Mouse (Mus musculus): ENCODE measurements around the gene Alkbh7. TPM values are rescaled to one million over a fixed set of nuclear protein-coding genes. Genes with fewer than 3 reads are reported as not detected.

Gene Alkbh7
- polyA plus RNA-seq, 1 experiment from 2014 or later: 57.4 TPM

GRCm38 (mm10) chr17:56969321-56969720 lies 27.8 kb upstream of the Alkbh7 start:
- Histone ChIP-seq H3K36me3 (ENCODE audit: insufficient read depth, low read length) (no peaks in the 10 kb centered on the region), H3K27me3 (ENCODE audit: insufficient read depth, low read length) (0 out of 2 replicates have a peak, but pooled peaks cover 3% of the 10 kb centered on the region), H3K4me1 (ENCODE audit: insufficient read depth, low read length) (no peaks in the 10 kb centered on the region), H3K9me3 (ENCODE audit: low read length) (no peaks in the 10 kb centered on the region), H3K4me2 (replicated peaks; ENCODE audit: low read depth, low read length) (no peak overlapping the region), H3K4me3 (ENCODE audit: low read length) (no peak overlapping the region), H3K9ac (replicated peaks; ENCODE audit: low read length) (no peak overlapping the region), H3K27ac (ENCODE audit: low read length) (no peak overlapping the region)
- ATAC-seq (ENCODE audit: low FRiP score, low TSS enrichment): no peak
- WGBS: 57% methylated on average over 3 of the region's 3 CpGs

GRCm38 (mm10) chr17:56970081-56970480 lies 27.1 kb upstream of the Alkbh7 start:
- no peaks in the 10 kb centered on the region for H3K36me3 ChIP-seq (ENCODE audit: insufficient read depth, low read length)

GRCm38 (mm10) chr17:56973956-56974707 lies 23.0 kb upstream of the Alkbh7 start:
- H3K9me3 ChIP-seq (ENCODE audit: low read length): no peaks in the 10 kb centered on the region
- no peak overlapping the region for H3K4me3 ChIP-seq (ENCODE audit: low read length)
- H3K4me1 ChIP-seq (ENCODE audit: insufficient read depth, low read length): no peaks in the 10 kb centered on the region
- no peak overlapping the region for H3K9ac ChIP-seq (replicated peaks; ENCODE audit: low read length)
- no peak overlapping the region for H3K4me2 ChIP-seq (replicated peaks; ENCODE audit: low read depth, low read length)
- 0 out of 2 replicates have a peak, but pooled peaks cover 3% of the 10 kb centered on the region for H3K27me3 ChIP-seq (ENCODE audit: insufficient read depth, low read length)
- ATAC-seq (ENCODE audit: low FRiP score, low TSS enrichment): no peak
- H3K36me3 ChIP-seq (ENCODE audit: insufficient read depth, low read length): no peaks in the 10 kb centered on the region
- WGBS: 68% methylated on average over 13 of the region's 14 CpGs
- no peak overlapping the region for H3K27ac ChIP-seq (ENCODE audit: low read length)

More at GRCm38 (mm10) chr17:56970081-56970480, 27.1 kb upstream of the Alkbh7 start:
- Histone ChIP-seq H3K9ac (replicated peaks; ENCODE audit: low read length) (no peak overlapping the region), H3K4me1 (ENCODE audit: insufficient read depth, low read length) (no peaks in the 10 kb centered on the region), H3K4me3 (ENCODE audit: low read length) (no peak overlapping the region), H3K27me3 (ENCODE audit: insufficient read depth, low read length) (0 out of 2 replicates have a peak, but pooled peaks cover 3% of the 10 kb centered on the region), H3K9me3 (ENCODE audit: low read length) (no peaks in the 10 kb centered on the region), H3K4me2 (replicated peaks; ENCODE audit: low read depth, low read length) (no peak overlapping the region), H3K27ac (ENCODE audit: low read length) (no peak overlapping the region)
- WGBS: 70% methylated on average over 5 of the region's 5 CpGs
- ATAC-seq (ENCODE audit: low FRiP score, low TSS enrichment): no peak

GRCm38 (mm10) chr17:56974708-56975240 lies 22.4 kb upstream of the Alkbh7 start:
- Histone ChIP-seq H3K27ac (ENCODE audit: low read length) (no peak overlapping the region), H3K4me1 (ENCODE audit: insufficient read depth, low read length) (no peaks in the 10 kb centered on the region), H3K4me2 (replicated peaks; ENCODE audit: low read depth, low read length) (no peak overlapping the region), H3K9me3 (ENCODE audit: low read length) (no peaks in the 10 kb centered on the region), H3K4me3 (ENCODE audit: low read length) (no peak overlapping the region), H3K9ac (replicated peaks; ENCODE audit: low read length) (no peak overlapping the region), H3K27me3 (ENCODE audit: insufficient read depth, low read length) (0 out of 2 replicates have a peak, but pooled peaks cover 3% of the 10 kb centered on the region), H3K36me3 (ENCODE audit: insufficient read depth, low read length) (no peaks in the 10 kb centered on the region)
- 75% methylated on average over 5 of the region's 5 CpGs for WGBS
- ATAC-seq (ENCODE audit: low FRiP score, low TSS enrichment): no peak

GRCm38 (mm10) chr17:56975391-56975790 lies 21.7 kb upstream of the Alkbh7 start:
- Histone ChIP-seq H3K36me3 (ENCODE audit: insufficient read depth, low read length) (no peaks in the 10 kb centered on the region), H3K9ac (replicated peaks; ENCODE audit: low read length) (no peak overlapping the region), H3K4me2 (replicated peaks; ENCODE audit: low read depth, low read length) (no peak overlapping the region), H3K4me1 (ENCODE audit: insufficient read depth, low read length) (no peaks in the 10 kb centered on the region), H3K4me3 (ENCODE audit: low read length) (no peak overlapping the region), H3K27ac (ENCODE audit: low read length) (no peak overlapping the region), H3K9me3 (ENCODE audit: low read length) (no peaks in the 10 kb centered on the region), H3K27me3 (ENCODE audit: insufficient read depth, low read length) (no peaks in the 10 kb centered on the region)
- no peak for ATAC-seq (ENCODE audit: low FRiP score, low TSS enrichment)
- 73% methylated on average over 3 of the region's 3 CpGs for WGBS

- 79% methylated on average over 8 of the region's 8 CpGs for WGBS
- no peak for ATAC-seq (ENCODE audit: low FRiP score, low TSS enrichment)
- no peak overlapping the region for H3K4me3 ChIP-seq (ENCODE audit: low read length)
- H3K4me2 ChIP-seq (replicated peaks; ENCODE audit: low read depth, low read length): no peak overlapping the region
- no peaks in the 10 kb centered on the region for H3K4me1 ChIP-seq (ENCODE audit: insufficient read depth, low read length)
- H3K9me3 ChIP-seq (ENCODE audit: low read length): no peaks in the 10 kb centered on the region
- no peak overlapping the region for H3K9ac ChIP-seq (replicated peaks; ENCODE audit: low read length)
- no peaks in the 10 kb centered on the region for H3K27me3 ChIP-seq (ENCODE audit: insufficient read depth, low read length)
- H3K36me3 ChIP-seq (ENCODE audit: insufficient read depth, low read length): no peaks in the 10 kb centered on the region
- no peak overlapping the region for H3K27ac ChIP-seq (ENCODE audit: low read length)
Measured at GRCm38 (mm10) chr17:56976531-56977390, 20.4 kb upstream of the Alkbh7 start.

- Histone ChIP-seq H3K27me3 (ENCODE audit: insufficient read depth, low read length) (no peaks in the 10 kb centered on the region), H3K36me3 (ENCODE audit: insufficient read depth, low read length) (no peaks in the 10 kb centered on the region), H3K9me3 (ENCODE audit: low read length) (no peaks in the 10 kb centered on the region), H3K4me2 (replicated peaks; ENCODE audit: low read depth, low read length) (no peak overlapping the region), H3K27ac (ENCODE audit: low read length) (no peak overlapping the region), H3K4me1 (ENCODE audit: insufficient read depth, low read length) (no peaks in the 10 kb centered on the region), H3K9ac (replicated peaks; ENCODE audit: low read length) (no peak overlapping the region), H3K4me3 (ENCODE audit: low read length) (no peak overlapping the region)
- ATAC-seq (ENCODE audit: low FRiP score, low TSS enrichment): no peak
- 14% methylated on average over 7 of the region's 8 CpGs for WGBS
Measured at GRCm38 (mm10) chr17:56979524-56979923, 17.6 kb upstream of the Alkbh7 start.

- no peak for ATAC-seq (ENCODE audit: low FRiP score, low TSS enrichment)
- 62% methylated on average over 7 of the region's 7 CpGs for WGBS
- Histone ChIP-seq H3K4me3 (ENCODE audit: low read length) (no peak overlapping the region), H3K9ac (replicated peaks; ENCODE audit: low read length) (no peak overlapping the region), H3K27ac (ENCODE audit: low read length) (no peak overlapping the region), H3K9me3 (ENCODE audit: low read length) (no peaks in the 10 kb centered on the region), H3K4me2 (replicated peaks; ENCODE audit: low read depth, low read length) (no peak overlapping the region), H3K4me1 (ENCODE audit: insufficient read depth, low read length) (no peaks in the 10 kb centered on the region), H3K27me3 (ENCODE audit: insufficient read depth, low read length) (no peaks in the 10 kb centered on the region), H3K36me3 (ENCODE audit: insufficient read depth, low read length) (no peaks in the 10 kb centered on the region)
Measured at GRCm38 (mm10) chr17:56981049-56981448, 16.1 kb upstream of the Alkbh7 start.

GRCm38 (mm10) chr17:56982013-56982412 lies 15.1 kb upstream of the Alkbh7 start, which contains the start of gene Acer1:
Acer1 (minus strand) TSS chr17:56982126.
- no peak for ATAC-seq (ENCODE audit: low FRiP score, low TSS enrichment)
- H3K4me3 ChIP-seq (ENCODE audit: low read length): no peak within 1 kb of the TSS
- H3K27me3 ChIP-seq (ENCODE audit: insufficient read depth, low read length): no peaks in the 10 kb centered on the region
- no peak within 1 kb of the TSS for H3K9ac ChIP-seq (replicated peaks; ENCODE audit: low read length)
- H3K4me1 ChIP-seq (ENCODE audit: insufficient read depth, low read length): no peaks in the 10 kb centered on the region
- 85% methylated on average over 5 of the region's 5 CpGs for WGBS
- H3K36me3 ChIP-seq (ENCODE audit: insufficient read depth, low read length): no peaks in the 10 kb centered on the region
- no peak within 1 kb of the TSS for H3K27ac ChIP-seq (ENCODE audit: low read length)
- no peaks in the 10 kb centered on the region for H3K9me3 ChIP-seq (ENCODE audit: low read length)
- no peak within 1 kb of the TSS for H3K4me2 ChIP-seq (replicated peaks; ENCODE audit: low read depth, low read length)
